Mouse (Mus musculus) CD8-positive naive resting alpha-beta T cell, adult 2 months (primary cell): ENCODE results near the gene Aldh3b3.
"Not testable (repeated sequence)": the region's sequence is repeated elsewhere in the genome, so short reads cannot be mapped to it uniquely, and the experiment has no call there.

Source experiments
- DNase-seq, 2 experiments: peaks; one replicate each; pipeline ENCODE4 v3.0.0; 2022; ENCODE audit warnings: low read depth in 2 of 2, low spot score in 2 of 2

Aldh3b3 gene

GRCm38 (mm10) chr19:3972229-3972628 is 13.8 kb downstream of the Aldh3b3 start, which contains the start of gene Aldh3b2:
Aldh3b2 (plus strand) TSS chr19:3972328.
- no peak for DNase-seq

- DNase-seq: not testable (repeated sequence)
Observed at GRCm38 (mm10) chr19:3974608-3975007, 16.2 kb downstream of the Aldh3b3 start.

DNA sequence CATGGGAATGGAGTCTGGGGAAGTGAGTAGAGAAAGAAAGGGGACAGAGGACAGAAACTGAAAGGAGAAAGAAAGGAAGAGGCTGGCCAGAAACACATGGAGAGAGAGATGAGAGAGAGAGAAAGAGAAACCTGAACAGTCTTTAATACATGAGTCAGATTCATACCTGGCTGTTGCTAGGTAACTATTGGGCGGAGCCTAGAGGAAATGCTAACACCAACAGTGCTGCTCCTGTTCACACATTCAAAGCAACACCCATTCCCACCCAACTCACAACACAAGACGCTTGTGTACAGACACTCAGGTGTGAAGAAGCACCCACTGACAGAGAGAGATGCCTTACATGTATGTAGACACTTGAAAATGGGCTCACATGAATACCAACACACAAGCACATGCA is 17.4 kb downstream of the Aldh3b3 start:
- no peak for DNase-seq

GRCm38 (mm10) chr19:3980309-3980708 is 21.9 kb downstream of the Aldh3b3 start:
- DNase-seq: peak; percentile 70 to 81

- DNase-seq: no peak
Observed at GRCm38 (mm10) chr19:3980917-3981316, 22.5 kb downstream of the Aldh3b3 start.

DNA sequence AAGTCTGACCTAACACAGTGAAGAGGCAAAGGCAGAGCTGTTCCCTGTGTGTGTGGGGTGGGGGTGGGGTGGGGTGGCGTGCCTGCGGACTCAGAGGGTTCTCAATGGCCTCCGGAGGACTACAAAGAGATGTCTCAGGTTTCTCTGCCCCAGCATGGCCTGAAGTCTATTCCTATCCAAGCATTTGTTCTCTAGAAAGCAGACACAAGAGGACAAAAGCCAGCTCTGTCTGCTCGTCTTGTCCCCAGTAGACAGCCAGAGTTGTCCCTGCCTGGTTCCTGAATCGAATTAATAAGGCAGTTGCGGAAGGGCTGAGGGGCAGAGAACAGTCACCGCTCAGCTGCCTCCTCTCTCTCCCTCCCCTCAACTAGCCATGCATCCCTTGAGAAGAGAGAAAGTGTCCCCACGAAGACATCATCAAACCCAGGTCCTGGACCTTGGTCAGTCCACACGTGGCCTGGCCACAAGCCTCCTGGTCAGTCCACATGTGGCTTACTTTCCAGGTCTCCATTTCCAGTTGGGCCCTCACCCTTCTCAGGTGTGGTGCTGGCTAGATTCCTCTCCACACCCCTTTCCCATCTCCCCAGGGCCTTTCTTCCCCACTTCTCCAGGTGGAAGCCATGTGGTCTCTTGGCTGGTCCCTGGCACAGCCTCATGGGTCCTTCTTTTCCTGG is 25.2 kb downstream of the Aldh3b3 start:
- DNase-seq: no peak

DNA sequence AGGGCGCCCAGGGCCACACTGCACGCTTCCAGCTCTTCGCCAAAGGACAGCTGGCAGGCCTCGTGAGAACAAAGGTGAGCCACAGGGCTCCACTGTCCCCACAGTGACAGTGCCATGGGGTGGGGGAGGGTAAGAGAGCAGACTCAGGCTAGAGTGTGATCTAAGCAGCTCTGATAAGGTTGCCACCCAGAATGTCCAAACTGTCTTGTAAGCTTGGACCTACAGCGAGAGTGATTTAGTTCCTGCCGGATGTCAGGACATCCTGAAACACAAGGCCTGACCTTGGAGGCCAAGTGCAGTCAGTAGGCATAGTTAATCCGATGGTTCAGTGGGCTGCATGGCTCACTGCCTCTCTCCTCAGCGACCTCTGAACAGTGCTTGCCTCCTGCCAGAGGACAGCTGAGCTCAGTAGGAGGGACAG is 26.8 kb downstream of the Aldh3b3 start:
- no peak for DNase-seq

DNA sequence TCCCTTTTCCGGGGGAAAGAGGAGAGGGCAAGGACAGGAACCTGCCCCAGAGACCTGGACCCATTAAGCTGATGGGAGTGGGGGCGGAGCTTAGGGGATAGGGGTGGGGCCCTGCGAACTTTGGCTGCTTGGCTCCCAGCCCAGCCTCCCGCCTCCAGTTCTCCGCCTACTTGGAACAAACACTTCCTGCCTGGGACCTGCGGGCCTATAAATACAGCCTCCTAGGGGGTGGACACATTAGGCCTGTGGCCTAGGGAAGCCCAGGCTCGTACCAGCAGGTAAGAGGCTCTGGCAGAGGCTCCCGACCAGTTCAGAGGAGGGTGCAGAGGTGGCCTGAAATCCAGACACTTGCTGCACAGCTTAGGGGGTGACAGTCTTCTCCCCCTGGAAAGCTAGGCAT is 27.9 kb downstream of the Aldh3b3 start, which contains the start of gene Acy3:
Acy3 (plus strand) TSS at position 237 of the 400 bp plus-strand sequence.
- DNase-seq: no peak

GRCm38 (mm10) chr19:3988066-3988465 is 29.6 kb downstream of the Aldh3b3 start:
- no peak for DNase-seq

GRCm38 (mm10) chr19:3988750-3989149 is 30.3 kb downstream of the Aldh3b3 start:
- DNase-seq: no peak

DNA sequence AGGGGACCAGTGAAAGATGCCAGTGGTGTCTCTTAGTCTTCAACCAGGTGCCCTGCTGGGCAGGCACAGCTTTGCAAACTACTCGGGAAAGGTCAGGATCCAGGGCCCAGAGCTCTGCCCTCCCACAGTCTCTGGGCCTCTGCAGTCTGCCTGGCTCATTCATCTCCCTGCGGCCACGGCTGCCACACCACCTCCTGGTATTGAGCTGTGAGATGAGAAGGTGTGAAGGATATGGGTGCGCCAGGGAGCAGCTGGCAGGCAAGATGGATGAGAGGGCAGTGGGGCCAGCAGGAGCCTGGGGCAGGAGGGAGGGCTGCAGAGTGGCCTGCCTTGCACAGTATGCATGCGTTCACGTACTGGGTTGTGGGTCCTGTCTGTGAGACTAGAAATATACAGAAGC is 32.4 kb downstream of the Aldh3b3 start:
- DNase-seq: no peak

- no peak for DNase-seq
Observed at GRCm38 (mm10) chr19:3991562-3991961, 33.1 kb downstream of the Aldh3b3 start.

GRCm38 (mm10) chr19:3991966-3992365 is 33.5 kb downstream of the Aldh3b3 start:
- DNase-seq: no peak

DNA sequence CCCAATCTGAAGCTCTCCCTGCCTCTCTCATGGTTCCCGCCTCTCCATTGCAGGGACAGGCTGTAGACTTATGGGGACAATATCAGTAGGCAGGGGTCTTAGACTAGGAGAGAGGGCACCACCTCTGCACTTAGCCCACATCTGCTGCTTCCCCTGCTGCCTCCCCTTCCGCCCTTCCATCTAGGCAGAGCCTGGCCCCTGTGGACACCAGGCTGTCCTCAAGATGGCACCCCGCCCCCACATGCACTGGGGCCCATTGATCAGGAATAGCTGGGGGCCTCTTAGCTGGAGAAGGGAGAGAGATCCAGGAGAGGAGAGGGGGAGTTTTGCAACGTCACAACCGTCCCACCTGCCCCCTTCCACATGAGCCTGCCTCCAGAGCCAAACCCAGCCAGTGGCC is 34.0 kb downstream of the Aldh3b3 start, which contains the start of gene Tbx10:
Tbx10 (plus strand) TSS at position 337 of the 400 bp plus-strand sequence.
- no peak for DNase-seq

DNA sequence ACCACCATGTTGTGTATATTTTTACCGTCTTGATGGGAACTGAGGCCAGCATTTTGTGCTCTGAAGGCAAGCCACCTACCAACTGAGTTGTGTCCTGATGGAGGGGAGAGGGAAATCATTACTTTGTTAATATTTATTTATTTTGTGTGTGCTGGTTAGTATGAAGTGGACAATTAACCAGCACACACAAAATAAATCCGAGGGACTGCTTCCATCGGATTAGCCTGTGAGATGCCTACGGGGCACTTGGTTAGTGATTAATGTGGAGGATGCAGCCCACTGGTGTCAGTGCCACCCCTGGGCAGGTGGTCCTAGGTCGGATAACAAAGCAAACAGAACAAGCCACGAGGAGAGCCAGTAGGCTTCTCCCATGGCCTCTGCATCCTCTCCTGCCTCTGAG is 36.5 kb downstream of the Aldh3b3 start:
- DNase-seq: no peak

GRCm38 (mm10) chr19:3995505-3995904 is 37.1 kb downstream of the Aldh3b3 start:
- no peak for DNase-seq

- no peak for DNase-seq
Observed at GRCm38 (mm10) chr19:3996106-3996505, 37.7 kb downstream of the Aldh3b3 start.

- no peak for DNase-seq
Observed at GRCm38 (mm10) chr19:3996747-3997146, 38.3 kb downstream of the Aldh3b3 start.

DNA sequence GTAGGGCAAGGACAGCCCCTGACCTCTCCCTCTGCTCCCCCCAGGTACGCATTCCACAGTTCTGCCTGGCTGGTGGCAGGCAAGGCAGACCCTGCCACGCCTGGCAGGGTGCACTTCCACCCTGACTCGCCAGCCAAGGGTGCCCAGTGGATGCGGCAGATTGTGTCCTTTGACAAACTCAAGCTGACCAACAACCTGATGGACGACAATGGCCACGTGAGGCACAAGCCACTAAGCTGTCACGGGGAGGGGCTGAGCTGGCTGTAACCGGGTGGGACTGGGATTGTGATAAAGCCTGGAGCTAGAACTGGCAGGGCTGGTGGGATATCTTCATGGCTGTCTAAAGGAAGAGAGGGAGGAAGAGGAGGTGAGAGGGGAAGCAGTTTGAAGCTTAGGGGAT is 38.8 kb downstream of the Aldh3b3 start:
- no peak for DNase-seq

- DNase-seq: no peak
Observed at GRCm38 (mm10) chr19:3998335-3998734, 39.9 kb downstream of the Aldh3b3 start.

DNA sequence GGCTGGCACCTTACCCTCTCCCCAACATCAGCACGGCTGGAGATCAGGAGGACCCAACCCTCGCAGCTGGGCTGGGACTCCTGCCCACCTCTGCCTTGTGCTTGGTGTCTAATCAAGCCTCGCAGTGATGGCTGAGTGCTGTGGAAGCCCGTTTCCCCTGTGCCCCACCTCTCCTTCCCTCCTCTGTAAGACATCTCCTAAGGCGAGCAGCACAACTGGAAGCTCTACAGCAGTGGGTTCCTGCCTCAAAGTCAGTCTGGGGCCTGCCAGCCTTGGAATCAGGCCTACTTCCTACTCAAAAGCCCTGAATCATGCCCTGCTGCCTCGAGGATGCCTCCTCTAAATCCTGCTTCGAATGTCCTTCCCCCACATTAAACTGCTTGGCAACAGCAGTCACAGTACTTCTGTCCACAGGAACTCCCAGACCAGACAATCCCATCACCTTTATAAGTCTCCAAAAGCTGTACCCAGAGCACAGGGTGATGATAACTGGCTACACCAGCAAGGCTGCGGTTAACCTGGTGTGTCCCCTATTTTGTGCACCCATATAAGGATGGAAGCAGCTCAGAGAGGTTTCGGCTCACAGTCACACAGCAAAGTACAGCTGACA is 40.8 kb downstream of the Aldh3b3 start:
- DNase-seq: no peak

GRCm38 (mm10) chr19:4000119-4000900 is 41.9 kb downstream of the Aldh3b3 start, which contains the start of the genes Nudt8 and Gm49405:
Nudt8 (plus strand) TSS chr19:4000580.
Gm49405 (plus strand) TSS chr19:4000626.
- DNase-seq: peak; percentile 93 to 97
